Mouse (Mus musculus) NIH3T3 (cell line): ENCODE data around the gene 1700049E17Rik1.
"Not testable (repeated sequence)": the region's sequence is repeated elsewhere in the genome, so short reads cannot be mapped to it uniquely, and the experiment has no call there.

Experiments used
- DNase-seq: peaks from one replicate; pipeline ENCODE4 v3.0.0-alpha.2; 2012; ENCODE audit warnings: low read depth

Gene 1700049E17Rik1

GRCm38 (mm10) chr14:41924649-41925048 lies at the start of gene 1700049E17Rik1:
TSS of gene 1700049E17Rik1 (plus strand) at chr14:41924949.
- not testable (repeated sequence) for DNase-seq

- DNase-seq, result not testable (repeated sequence)
These were observed 17.6 kb upstream of the 1700049E17Rik1 start, which contains the start of gene Gm7980 for GRCm38 (mm10) chr14:41907190-41907589. TSS of gene Gm7980 (minus strand) at chr14:41907290.

GRCm38 (mm10) chr14:41943695-41944094 lies 18.9 kb downstream of the 1700049E17Rik1 start, which contains the start of gene 1700024B05Rik:
TSS of gene 1700024B05Rik (plus strand) at chr14:41943995.
- DNase-seq, result not testable (repeated sequence)

- DNase-seq, result not testable (repeated sequence)
These were observed 39.3 kb downstream of the 1700049E17Rik1 start for GRCm38 (mm10) chr14:41964095-41964494.

GRCm38 (mm10) chr14:41967827-41968226 lies 43.1 kb downstream of the 1700049E17Rik1 start, which contains the start of gene Gm6401:
TSS of gene Gm6401 (minus strand) at chr14:41967927.
- not testable (repeated sequence) for DNase-seq

GRCm38 (mm10) chr14:41968596-41968995 lies 43.8 kb downstream of the 1700049E17Rik1 start:
- not testable (repeated sequence) for DNase-seq
